ENCODE assay signal across 29 mouse cellular contexts in genomic region chr12:34991900-34992299, GRCm38 (mm10). TPM values are rescaled to one million over a fixed set of nuclear protein-coding genes. Genes with fewer than 3 reads are reported as not detected.
DNase-seq lines count a peak whose midpoint lies in the region; ATAC-seq and TF ChIP-seq lines count a peak whose summit lies in the region.
"Had no signal": no experiment of that assay in that cellular context is flagged by ENCODE, and none has a peak within 500 bp of the region (broad histone marks: within the 10 kb centered on the region; RNA-seq: fewer than 3 reads in every experiment).

No protein-coding gene starts in this region.

- 81% methylated on average over 2 of the region's 2 CpGs for WGBS in forebrain, embryonic 12.5 days

- no peaks in the 10 kb centered on the region for H3K27me3 ChIP-seq in forebrain, embryonic 12.5 days
- H3K27me3 ChIP-seq: CH12.LX; embryonic facial prominence, embryonic 12.5 days; forebrain, embryonic 13.5 days; forebrain, embryonic 15.5 days had no signal

- no peaks in the 10 kb centered on the region for H3K36me3 ChIP-seq in forebrain, embryonic 12.5 days (replicated peaks)
- H3K36me3 ChIP-seq: embryonic facial prominence, embryonic 10.5 days; embryonic facial prominence, embryonic 12.5 days; forebrain, embryonic 10.5 days; forebrain, embryonic 15.5 days; G1E had no signal

- H3K4me1 ChIP-seq in forebrain, embryonic 12.5 days = no peaks in the 10 kb centered on the region
- H3K4me1 ChIP-seq: embryonic facial prominence, embryonic 10.5 days; embryonic facial prominence, embryonic 12.5 days; forebrain, embryonic 10.5 days; forebrain, embryonic 13.5 days; forebrain, embryonic 15.5 days had no signal

- intact Hi-C loops in gastrocnemius, adult 2 months (cut with DNase I) = no loop called here

- H3K4me2 ChIP-seq in forebrain, embryonic 12.5 days = no peak overlapping the region
- H3K4me2 ChIP-seq: embryonic facial prominence, embryonic 12.5 days; forebrain, embryonic 13.5 days; forebrain, embryonic 15.5 days had no signal

- peak; percentile 11; the same call in 1 of the 2 replicates for ATAC-seq in granulocyte monocyte progenitor cell, adult 5-6 weeks (replicated peaks; ENCODE audit: poor library complexity, severe bottlenecking)
- no peak for ATAC-seq in megakaryocyte progenitor cell, adult 5-6 weeks (replicated peaks; ENCODE audit: poor library complexity)
- ATAC-seq in forebrain, embryonic 12.5 days (ENCODE audit: low FRiP score) = no peak
- ATAC-seq: activated CD4-positive, CD25-positive, alpha-beta regulatory T cell, adult 4 months; CD4-positive, CD25-positive, alpha-beta regulatory T cell, adult 4 months; forebrain, embryonic 13.5 days; forebrain, embryonic 15.5 days; forebrain, postnatal 0 days had no signal

- DNase-seq in 3T3-L1 (ENCODE audit: low read depth, low spot score) (peak; percentile 56), 416B (ENCODE audit: low read depth) (peak; percentile 72)
- DNase-seq in Muller cell, postnatal 12 days (ENCODE audit: inconsistent ontology term) = peak; percentile 49
- no peak for DNase-seq in heart, adult 8-10 months (ENCODE audit: low spot score)
- no peak for DNase-seq in gastrocnemius, adult 2 months
- DNase-seq: adrenal gland, adult 8-10 months; adrenal gland, postnatal 14 days; adrenal gland, postnatal 36 days; cerebellum, adult 11-12 months; cerebellum, adult 2 months; cerebellum, adult 9-10 months; cerebellum, postnatal 10 days; cerebellum, postnatal 25 days; forebrain, postnatal 0 days had no signal

- no peak overlapping the region for H3K27ac ChIP-seq in gastrocnemius, adult 2 months
- no peak overlapping the region for H3K27ac ChIP-seq in forebrain, embryonic 12.5 days
- H3K27ac ChIP-seq: embryonic facial prominence, embryonic 10.5 days; embryonic facial prominence, embryonic 12.5 days; forebrain, embryonic 10.5 days; forebrain, embryonic 13.5 days; forebrain, embryonic 15.5 days had no signal

- no peaks in the 10 kb centered on the region for H3K9me3 ChIP-seq in forebrain, embryonic 12.5 days
- H3K9me3 ChIP-seq: embryonic facial prominence, embryonic 10.5 days; embryonic facial prominence, embryonic 12.5 days; forebrain, embryonic 10.5 days; forebrain, embryonic 13.5 days; forebrain, embryonic 15.5 days; G1E had no signal

- H3K9ac ChIP-seq in forebrain, embryonic 12.5 days = no peak overlapping the region
- H3K9ac ChIP-seq: embryonic facial prominence, embryonic 12.5 days; forebrain, embryonic 13.5 days; forebrain, embryonic 15.5 days; forebrain, postnatal 0 days had no signal

- H3K4me3 ChIP-seq in gastrocnemius, adult 2 months = no peak overlapping the region
- no peak overlapping the region for H3K4me3 ChIP-seq in forebrain, embryonic 12.5 days (replicated peaks)
- H3K4me3 ChIP-seq: embryonic facial prominence, embryonic 10.5 days; embryonic facial prominence, embryonic 12.5 days; forebrain, embryonic 10.5 days; forebrain, embryonic 13.5 days; forebrain, embryonic 15.5 days had no signal

- no peak for TF ChIP-seq CTCF in gastrocnemius, adult 2 months (IDR thresholded peaks at IDR 0.05)

RNA-seq across cellular contexts. Expression of gene Prps1l1, which starts 7.3 kb away (rescaled TPM):
- not detected in 2 replicates for total RNA-seq in granulocyte monocyte progenitor cell, adult 5-6 weeks (2014; fragmentation: Nextera tagmentation)
- 0.05 and 0.95 TPM in 2 replicates for total RNA-seq in granulocyte monocyte progenitor cell, adult 5-6 weeks (2017)
- not detected for total RNA-seq in heart, adult 8-10 months (2022)
- total RNA-seq in gastrocnemius, adult 2 months (2021) = not detected
- total RNA-seq in megakaryocyte progenitor cell, adult 5-6 weeks (2015) = 0.32 and 0.79 TPM in 2 replicates
- total RNA-seq in megakaryocyte progenitor cell, adult 5-6 weeks (2017) = 0.14 and 0.50 TPM in 2 replicates
- polyA plus RNA-seq in forebrain, embryonic 12.5 days (2016; fragmentation: Nextera tagmentation; extraction: Ambion mirVana) = not detected in 2 replicates
- total RNA-seq: adrenal gland, adult 18-20 months; adrenal gland, adult 8-10 months; adrenal gland, postnatal 14 days; adrenal gland, postnatal 36 days; CH12.LX; forebrain, postnatal 0 days had no signal
- polyA plus RNA-seq: cerebellum, adult 2 months; cortical plate, adult 2 months; embryonic facial prominence, embryonic 12.5 days; embryonic facial prominence, embryonic 14.5 days; forebrain, embryonic 10.5 days; forebrain, embryonic 13.5 days; forebrain, embryonic 15.5 days; forebrain, postnatal 0 days; G1E had no signal

RNA-seq across cellular contexts. Expression of gene Snx13, which starts 55.1 kb away (rescaled TPM):
- 14.4 and 15.6 TPM in 2 replicates for total RNA-seq in granulocyte monocyte progenitor cell, adult 5-6 weeks (2014; fragmentation: Nextera tagmentation)
- total RNA-seq in granulocyte monocyte progenitor cell, adult 5-6 weeks (2017) = 26.5 and 30.5 TPM in 2 replicates
- 10 to 100 TPM; 57.1 to 78.2 (median 70.0) TPM for total RNA-seq in heart, adult 8-10 months (2022)
- total RNA-seq in gastrocnemius, adult 2 months (2021) = 10 to 100 TPM; 41.2 to 56.3 TPM
- 16.9 and 20.6 TPM in 2 replicates for total RNA-seq in megakaryocyte progenitor cell, adult 5-6 weeks (2015)
- total RNA-seq in megakaryocyte progenitor cell, adult 5-6 weeks (2017) = 23.2 and 42.2 TPM in 2 replicates
- polyA plus RNA-seq in forebrain, embryonic 12.5 days (2016; fragmentation: Nextera tagmentation; extraction: Ambion mirVana) = 22.5 and 24.4 TPM in 2 replicates

Comparison
In these comparisons a context has a peak if more than half of its experiments do, and no peak if none do; other contexts are left out.
1. DNase-seq: peak in 3T3-L1 (single experiment), 416B (single experiment) and Muller cell, postnatal 12 days (single experiment); none in heart, adult 8-10 months (single experiment) and gastrocnemius, adult 2 months (single experiment).